Mouse (Mus musculus) heart, embryonic 11.5 days (tissue): Measurements from ENCODE around the gene Olfr979. TPM values are rescaled to one million over a fixed set of nuclear protein-coding genes. Genes with fewer than 3 reads are reported as not detected.
"Not testable (repeated sequence)": the region's sequence is repeated elsewhere in the genome, so short reads cannot be mapped to it uniquely, and the experiment has no call there.

Experiments used
- ATAC-seq: fragments of 200-750 bp; cut with Nextera tagmentation; replicated peaks from 2 replicates; pipeline ENCODE4 v1.8.0; 2017; ENCODE audit warnings: moderate library complexity; ENCODE audit not compliant: insufficient number of reproducible peaks, low FRiP score, low TSS enrichment
- H3K27ac ChIP-seq: fragments of 300-500 bp; sonication (generic); 2 replicates; pipeline ENCODE4 v1.5.1; 2014; ENCODE audit warnings: mild to moderate bottlenecking, low read depth, low read length
- H3K27me3 ChIP-seq: fragments of 300-500 bp; sonication (generic); 2 replicates; pipeline ENCODE4 v1.6.1; 2014; ENCODE audit warnings: mild to moderate bottlenecking, low read length, mixed read lengths; ENCODE audit not compliant: control insufficient read depth, insufficient read depth
- H3K36me3 ChIP-seq: fragments of 300-500 bp; sonication (generic); 2 replicates; pipeline ENCODE4 v1.6.1; 2014; ENCODE audit warnings: mild to moderate bottlenecking, low read length, moderate library complexity, mixed read lengths; ENCODE audit not compliant: control insufficient read depth, insufficient read depth
- H3K4me1 ChIP-seq: fragments of 300-500 bp; sonication (generic); 2 replicates; pipeline ENCODE4 v1.6.1; 2014; ENCODE audit warnings: low read length; ENCODE audit not compliant: control insufficient read depth, insufficient read depth
- H3K4me2 ChIP-seq: fragments of 300-500 bp; sonication (generic); 2 replicates; pipeline ENCODE4 v1.6.1; 2014; ENCODE audit warnings: mild to moderate bottlenecking, moderate library complexity
- H3K4me3 ChIP-seq: fragments of 300-500 bp; sonication (generic); 2 replicates; pipeline ENCODE4 v1.5.1; 2014; ENCODE audit warnings: low read depth, low read length
- H3K9ac ChIP-seq: fragments of 300-500 bp; sonication (generic); 2 replicates; pipeline ENCODE4 v1.6.1; 2014; ENCODE audit warnings: mild to moderate bottlenecking, low read depth, low read length, moderate library complexity
- H3K9me3 ChIP-seq: fragments of 300-500 bp; sonication (generic); replicated peaks from 2 replicates; pipeline ENCODE4 v1.6.1; 2016; ENCODE audit warnings: low read length; ENCODE audit not compliant: control insufficient read depth
- WGBS: fragments of 180-500 bp; shearing (Covaris S2); extraction: QIAGEN DNeasy Blood & Tissue Kit; methylation state at CpG from one replicate; pipeline ENCODE4 v1.1.7; 2014; ENCODE audit not compliant: insufficient replicate concordance; 5-methylcytosine and 5-hydroxymethylcytosine counted together
- polyA plus RNA-seq: library from polyadenylated mRNA; unstranded; fragments of >200 nt; fragmentation: Nextera tagmentation; extraction: Ambion mirVana; gene quantifications from 2 replicates; pipeline ENCODE4 v1.2.1, GENCODE M21; 2014

Gene Olfr979
- not detected in 2 replicates for polyA plus RNA-seq

GRCm38 (mm10) chr9:40003365-40003764, at the start of gene Olfr979:
Gene Olfr979, minus strand, starts transcription at chr9:40003465.
- 83% methylated on average over 1 of the region's 1 CpGs for WGBS
- no peaks in the 10 kb centered on the region for H3K36me3 ChIP-seq
- no peak within 1 kb of the TSS for H3K9ac ChIP-seq

DNA sequence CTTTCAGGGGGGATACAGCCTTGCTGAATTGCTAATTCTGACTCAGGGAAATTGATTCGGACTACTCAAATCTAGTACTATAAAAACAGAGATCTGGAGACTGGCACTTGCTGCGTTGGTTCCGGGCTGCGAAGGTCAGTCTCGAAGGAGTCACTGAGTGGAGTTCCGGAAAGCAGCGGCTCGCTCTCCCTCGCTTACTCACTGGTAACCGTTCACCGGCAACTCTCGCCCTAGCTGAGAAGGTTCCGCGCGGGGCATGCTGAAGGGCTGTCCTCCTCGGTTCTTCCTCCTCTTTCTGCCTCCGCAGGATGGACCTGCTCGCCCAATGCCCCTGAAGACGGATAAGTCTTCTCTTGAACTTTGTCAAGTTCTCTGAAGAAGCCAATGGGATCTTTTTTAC, 46.9 kb upstream of the Olfr979 start:
- 81% methylated on average over 19 of the region's 19 CpGs for WGBS
- no peak for ATAC-seq

More at GRCm38 (mm10) chr9:40003365-40003764, at the start of gene Olfr979:
- H3K27me3 ChIP-seq = no peaks in the 10 kb centered on the region
- H3K4me3 ChIP-seq = no peak within 1 kb of the TSS
- no peak for ATAC-seq
- no peak within 1 kb of the TSS for H3K27ac ChIP-seq
- no peaks in the 10 kb centered on the region for H3K4me1 ChIP-seq
- no peak within 1 kb of the TSS for H3K4me2 ChIP-seq
- H3K9me3 ChIP-seq = no peaks in the 10 kb centered on the region

DNA sequence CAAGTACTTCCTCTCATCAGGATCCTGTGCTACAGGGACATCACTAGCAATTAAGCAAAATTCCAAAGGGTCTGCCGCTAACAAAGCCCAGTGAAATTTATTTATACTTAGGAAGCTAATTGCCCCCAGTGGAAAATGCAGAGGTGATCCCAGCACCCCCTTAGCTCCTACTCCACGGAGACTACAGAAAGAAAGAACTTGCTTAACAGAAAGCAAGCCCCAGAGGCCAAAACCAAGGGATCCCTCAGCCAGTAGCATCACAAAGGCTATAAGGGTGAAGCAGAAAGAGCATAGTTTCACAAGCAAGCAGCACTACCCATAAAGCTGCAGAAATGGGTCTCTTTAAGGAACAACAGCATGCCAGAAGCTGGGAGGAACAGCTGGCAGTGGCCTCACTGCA, 17.9 kb upstream of the Olfr979 start, which contains the start of gene Olfr981:
TSS of gene Olfr981 (plus strand) at position 301 of the 400 bp plus-strand sequence.
- WGBS = 59% methylated on average over 2 of the region's 2 CpGs

More for the DNA sequence above, 46.9 kb upstream of the Olfr979 start:
- Histone ChIP-seq H3K36me3 (no peaks in the 10 kb centered on the region), H3K4me3 (no peak overlapping the region), H3K9ac (no peak overlapping the region), H3K9me3 (no peaks in the 10 kb centered on the region), H3K27ac (no peak overlapping the region), H3K4me2 (no peak overlapping the region), H3K27me3 (no peaks in the 10 kb centered on the region), H3K4me1 (no peaks in the 10 kb centered on the region)

DNA sequence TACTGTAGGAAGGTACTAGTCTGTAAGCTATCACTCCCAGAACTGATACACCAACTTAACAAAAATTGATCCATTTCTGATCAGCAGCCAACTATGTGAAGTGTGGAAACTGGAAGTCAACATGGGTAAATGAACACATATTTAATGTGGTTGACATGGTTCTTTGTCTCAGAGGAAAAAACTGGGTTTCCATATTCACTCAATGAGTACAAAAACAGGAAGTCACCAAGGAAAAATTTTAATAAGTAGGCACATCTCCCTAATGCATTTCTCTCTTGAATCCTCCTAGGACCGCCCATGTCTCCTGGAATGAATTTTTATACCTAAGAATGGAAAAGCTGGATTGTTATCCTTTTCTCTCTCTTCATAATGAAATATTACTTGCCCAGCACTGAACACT, 6.2 kb upstream of the Olfr979 start, which contains the start of gene Olfr980:
TSS of gene Olfr980 (minus strand) at position 101 of the 400 bp plus-strand sequence.
- no peaks in the 10 kb centered on the region for H3K9me3 ChIP-seq
- no peak for ATAC-seq
- 65% methylated on average over 1 of the region's 1 CpGs for WGBS
- no peak within 1 kb of the TSS for H3K27ac ChIP-seq
- H3K9ac ChIP-seq = no peak within 1 kb of the TSS
- no peaks in the 10 kb centered on the region for H3K36me3 ChIP-seq
- H3K4me1 ChIP-seq = no peaks in the 10 kb centered on the region
- H3K4me2 ChIP-seq = no peak within 1 kb of the TSS
- no peak within 1 kb of the TSS for H3K4me3 ChIP-seq
- H3K27me3 ChIP-seq = no peaks in the 10 kb centered on the region

More for the DNA sequence above, 17.9 kb upstream of the Olfr979 start, which contains the start of gene Olfr981:
- H3K9ac ChIP-seq = no peak within 1 kb of the TSS
- H3K4me3 ChIP-seq = no peak within 1 kb of the TSS
- no peaks in the 10 kb centered on the region for H3K36me3 ChIP-seq
- no peak within 1 kb of the TSS for H3K4me2 ChIP-seq
- H3K4me1 ChIP-seq = no peaks in the 10 kb centered on the region
- no peaks in the 10 kb centered on the region for H3K27me3 ChIP-seq
- no peak within 1 kb of the TSS for H3K27ac ChIP-seq
- no peak for ATAC-seq
- H3K9me3 ChIP-seq = no peaks in the 10 kb centered on the region

DNA sequence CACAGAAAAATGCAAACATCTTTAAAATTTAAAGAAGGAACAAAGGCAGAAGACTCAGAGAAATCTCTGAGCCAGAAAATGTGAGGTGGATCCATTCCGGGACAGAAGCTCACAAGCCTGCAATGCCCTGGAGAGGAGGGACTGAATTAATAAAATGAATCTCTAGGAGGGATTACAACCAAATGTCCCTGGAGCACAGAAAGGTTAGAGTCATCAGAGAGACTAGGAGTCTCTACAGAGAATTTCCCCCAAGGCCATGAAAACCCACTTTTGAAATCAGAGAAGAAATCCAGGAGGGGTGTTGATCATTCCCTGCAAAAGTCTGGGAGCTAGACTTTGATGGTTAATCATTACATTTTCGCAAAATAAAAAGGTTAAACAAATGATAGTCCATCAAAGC, 11.5 kb downstream of the Olfr979 start, which contains the start of gene Olfr978:
TSS of gene Olfr978 (plus strand) at position 301 of the 400 bp plus-strand sequence.
- no peaks in the 10 kb centered on the region for H3K36me3 ChIP-seq
- no peaks in the 10 kb centered on the region for H3K9me3 ChIP-seq
- no peak within 1 kb of the TSS for H3K27ac ChIP-seq
- WGBS = 69% methylated on average over 2 of the region's 2 CpGs
- no peak within 1 kb of the TSS for H3K4me2 ChIP-seq
- H3K9ac ChIP-seq = no peak within 1 kb of the TSS
- no peaks in the 10 kb centered on the region for H3K27me3 ChIP-seq
- ATAC-seq = no peak
- H3K4me1 ChIP-seq = no peaks in the 10 kb centered on the region
- no peak within 1 kb of the TSS for H3K4me3 ChIP-seq

DNA sequence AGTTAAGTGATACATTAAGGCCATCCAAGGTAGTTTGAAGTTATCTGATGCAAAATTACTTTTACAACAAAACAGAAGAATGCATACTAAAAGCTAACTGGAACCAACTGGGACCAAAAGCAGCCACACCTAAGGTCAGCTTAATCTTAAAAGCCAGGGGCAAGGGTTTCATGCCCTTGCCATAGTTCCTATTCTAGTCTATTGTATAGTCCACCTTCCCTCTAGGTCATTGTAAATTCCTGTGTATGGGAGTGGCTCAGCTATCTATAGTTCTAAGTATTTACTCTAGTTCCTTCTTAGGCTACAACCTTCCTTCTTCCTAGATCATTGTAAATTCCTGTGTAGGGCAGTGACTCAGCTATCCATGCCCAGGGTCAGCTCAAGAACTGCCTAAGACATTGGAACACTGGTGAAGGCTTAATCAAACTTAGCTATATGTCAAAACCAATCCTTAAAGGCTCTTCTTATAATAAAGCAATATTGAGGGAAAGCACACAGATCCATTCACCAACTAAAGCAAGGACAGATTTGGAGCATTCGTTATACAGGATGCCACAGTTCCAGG, 26.6 kb downstream of the Olfr979 start:
- not testable (repeated sequence) for H3K4me1 ChIP-seq, H3K9me3 ChIP-seq, ATAC-seq, H3K9ac ChIP-seq, H3K4me3 ChIP-seq, H3K36me3 ChIP-seq, H3K4me2 ChIP-seq, H3K27ac ChIP-seq, H3K27me3 ChIP-seq
- WGBS = 69% methylated on average over 1 of the region's 1 CpGs

GRCm38 (mm10) chr9:39961033-39961432, 42.2 kb downstream of the Olfr979 start, which contains the start of gene Olfr976:
Gene Olfr976, minus strand, starts transcription at chr9:39961133.
- H3K9me3 ChIP-seq, H3K4me3 ChIP-seq, H3K4me2 ChIP-seq, H3K4me1 ChIP-seq, H3K27ac ChIP-seq, H3K9ac ChIP-seq, H3K27me3 ChIP-seq, H3K36me3 ChIP-seq, ATAC-seq: not testable (repeated sequence)
- 70% methylated on average over 6 of the region's 9 CpGs for WGBS

- Histone ChIP-seq H3K4me2 (no peak within 1 kb of the TSS), H3K36me3 (no peaks in the 10 kb centered on the region), H3K9ac (no peak within 1 kb of the TSS), H3K27me3 (no peaks in the 10 kb centered on the region), H3K9me3 (no peaks in the 10 kb centered on the region), H3K4me1 (no peaks in the 10 kb centered on the region), H3K27ac (no peak within 1 kb of the TSS), H3K4me3 (no peak within 1 kb of the TSS)
- WGBS = 48% methylated on average over 1 of the region's 1 CpGs
- ATAC-seq = no peak
These were observed 51.3 kb downstream of the Olfr979 start, which contains the start of gene Olfr975 for GRCm38 (mm10) chr9:39951946-39952345. Gene Olfr975, minus strand, starts transcription at chr9:39952046.
